Mouse (Mus musculus) thymus, adult 2 months (tissue): ENCODE data around the gene Mpp3.

Experiments used
- CTCF ChIP-seq: fragments of 200-500 bp; IDR thresholded peaks from 2 replicates; pipeline ENCODE4 v1.5.1; 2012; ENCODE audit warnings: mild to moderate bottlenecking, control low read depth, low read length, moderate library complexity, borderline replicate concordance; ENCODE audit not compliant: control insufficient read depth, poor library complexity, insufficient read depth; ENCODE audit errors: extremely low read depth
- POLR2A ChIP-seq: fragments of 200-500 bp; IDR thresholded peaks from 2 replicates; pipeline ENCODE4 v1.6.1; 2012; ENCODE audit warnings: mild to moderate bottlenecking, low read length, control low read depth, moderate library complexity; ENCODE audit not compliant: control insufficient read depth, poor library complexity, insufficient read depth; ENCODE audit errors: extremely low read depth

GRCm38 (mm10) chr11:101965553-101965952, 62.7 kb downstream of the Mpp3 start:
- TF ChIP-seq CTCF (no peak), POLR2A (no peak)
